Mouse (Mus musculus): ENCODE data around the gene Arrdc5. TPM values are rescaled to one million over a fixed set of nuclear protein-coding genes. Genes with fewer than 3 reads are reported as not detected.
"Not testable (repeated sequence)": the region's sequence is repeated elsewhere in the genome, so short reads cannot be mapped to it uniquely, and the experiment has no call there.

The Arrdc5 gene
- total RNA-seq, 2 experiments from 2014 or later = not detected

- no peak overlapping the region for H3K4me3 ChIP-seq
- DNase-seq (ENCODE audit: extremely low spot score in 1 of 2, low spot score in 2 of 2) = no peak
- TF ChIP-seq CTCF (IDR thresholded peaks at IDR 0.05) = no peak
- intact Hi-C loops (cut with DNase I) = no loop called here
- no peak overlapping the region for H3K27ac ChIP-seq
Observed at GRCm38 (mm10) chr17:56273482-56273881, 26.6 kb downstream of the Arrdc5 start.

- no peak for DNase-seq (ENCODE audit: extremely low spot score in 1 of 2, low spot score in 2 of 2)
- no peak for TF ChIP-seq CTCF (IDR thresholded peaks at IDR 0.05)
- Histone ChIP-seq H3K4me3 (no peak overlapping the region), H3K27ac (no peak overlapping the region)
- intact Hi-C loops (cut with DNase I) = no loop called here
Observed at GRCm38 (mm10) chr17:56272644-56273043, 27.4 kb downstream of the Arrdc5 start.

- no peak for TF ChIP-seq CTCF (IDR thresholded peaks at IDR 0.05)
- DNase-seq (ENCODE audit: extremely low spot score in 1 of 2, low spot score in 2 of 2) = no peak
- Histone ChIP-seq H3K4me3 (no peak overlapping the region), H3K27ac (no peak overlapping the region; the same call in 1 of the 2 replicates)
- intact Hi-C loops (cut with DNase I) = no loop called here
Observed at GRCm38 (mm10) chr17:56271609-56272253, 28.4 kb downstream of the Arrdc5 start.

GRCm38 (mm10) chr17:56269741-56270140 lies 30.3 kb downstream of the Arrdc5 start:
- intact Hi-C loops (cut with DNase I) = no loop called here
- no peak for DNase-seq (ENCODE audit: extremely low spot score in 1 of 2, low spot score in 2 of 2)
- peak overlapping the region; percentile 46 for H3K4me3 ChIP-seq
- TF ChIP-seq CTCF (IDR thresholded peaks at IDR 0.05) = no peak
- peak overlapping the region; percentile 95 for H3K27ac ChIP-seq

GRCm38 (mm10) chr17:56269153-56269630 lies 30.9 kb downstream of the Arrdc5 start:
- intact Hi-C loops (cut with DNase I) = no loop called here
- no peak for TF ChIP-seq CTCF (IDR thresholded peaks at IDR 0.05)

GRCm38 (mm10) chr17:56266271-56266670 lies 33.8 kb downstream of the Arrdc5 start:
- TF ChIP-seq CTCF (IDR thresholded peaks at IDR 0.05) = no peak
- H3K27ac ChIP-seq = peak overlapping the region; percentile 84
- DNase-seq (ENCODE audit: extremely low spot score in 1 of 2, low spot score in 2 of 2) = peak; percentile 70 to 72
- no peak overlapping the region for H3K4me3 ChIP-seq
- intact Hi-C loops (cut with DNase I) = no loop called here

More at GRCm38 (mm10) chr17:56269153-56269630, 30.9 kb downstream of the Arrdc5 start:
- Histone ChIP-seq H3K27ac (peak overlapping the region; percentile 95), H3K4me3 (peak overlapping the region; percentile 46)
- DNase-seq (ENCODE audit: extremely low spot score in 1 of 2, low spot score in 2 of 2) = peak; percentile 52 to 55

GRCm38 (mm10) chr17:56265869-56266268 lies 34.2 kb downstream of the Arrdc5 start:
- intact Hi-C loops (cut with DNase I) = no loop called here
- Histone ChIP-seq H3K27ac (peak overlapping the region; percentile 73), H3K4me3 (no peak overlapping the region)
- no peak for TF ChIP-seq CTCF (IDR thresholded peaks at IDR 0.05)
- no peak for DNase-seq (ENCODE audit: extremely low spot score in 1 of 2, low spot score in 2 of 2)

GRCm38 (mm10) chr17:56265011-56265410 lies 35.1 kb downstream of the Arrdc5 start:
- DNase-seq (ENCODE audit: extremely low spot score in 1 of 2, low spot score in 2 of 2) = no peak
- intact Hi-C loops (cut with DNase I) = no loop called here
- Histone ChIP-seq H3K27ac (peak overlapping the region; percentile 66), H3K4me3 (no peak overlapping the region)
- TF ChIP-seq CTCF (IDR thresholded peaks at IDR 0.05) = no peak

GRCm38 (mm10) chr17:56264020-56264419 lies 36.1 kb downstream of the Arrdc5 start:
- H3K27ac ChIP-seq = no peak overlapping the region
- H3K4me3 ChIP-seq = no peak overlapping the region
- intact Hi-C loops (cut with DNase I) = no loop called here
- DNase-seq (ENCODE audit: extremely low spot score in 1 of 2, low spot score in 2 of 2) = peak; percentile 80 to 82
- TF ChIP-seq CTCF (IDR thresholded peaks at IDR 0.05) = peak; percentile 79

- intact Hi-C loops (cut with DNase I) = no loop called here
- DNase-seq (ENCODE audit: extremely low spot score in 1 of 2, low spot score in 2 of 2) = no peak
- Histone ChIP-seq H3K4me3 (no peak overlapping the region), H3K27ac (no peak overlapping the region)
- no peak for TF ChIP-seq CTCF (IDR thresholded peaks at IDR 0.05)
Observed at GRCm38 (mm10) chr17:56262645-56263094, 37.4 kb downstream of the Arrdc5 start.

- intact Hi-C loops (cut with DNase I) = no loop called here
Observed at GRCm38 (mm10) chr17:56261166-56261565, 38.9 kb downstream of the Arrdc5 start.

GRCm38 (mm10) chr17:56259301-56260037 lies 40.6 kb downstream of the Arrdc5 start:
- no peak for TF ChIP-seq CTCF (IDR thresholded peaks at IDR 0.05)
- Histone ChIP-seq H3K27ac (no peak overlapping the region), H3K4me3 (peak overlapping the region; percentile 90)
- no peak for DNase-seq (ENCODE audit: extremely low spot score in 1 of 2, low spot score in 2 of 2)
- intact Hi-C loops (cut with DNase I) = no loop called here

More at GRCm38 (mm10) chr17:56261166-56261565, 38.9 kb downstream of the Arrdc5 start:
- no peak for TF ChIP-seq CTCF (IDR thresholded peaks at IDR 0.05)
- DNase-seq (ENCODE audit: extremely low spot score in 1 of 2, low spot score in 2 of 2) = no peak
- Histone ChIP-seq H3K4me3 (no peak overlapping the region; the same call in 1 of the 2 replicates), H3K27ac (no peak overlapping the region)

- DNase-seq (ENCODE audit: extremely low spot score in 1 of 2, low spot score in 2 of 2); intact Hi-C loops (cut with DNase I); H3K27ac ChIP-seq: not testable (repeated sequence)
- H3K4me3 ChIP-seq = peak overlapping the region; percentile 90
Observed at GRCm38 (mm10) chr17:56258812-56259211, 41.3 kb downstream of the Arrdc5 start.

GRCm38 (mm10) chr17:56258269-56258668 lies 41.8 kb downstream of the Arrdc5 start:
- peak overlapping the region; percentile 90 for H3K4me3 ChIP-seq
- DNase-seq (ENCODE audit: extremely low spot score in 1 of 2, low spot score in 2 of 2); H3K27ac ChIP-seq; intact Hi-C loops (cut with DNase I): not testable (repeated sequence)

All from left cerebral cortex, adult 2 months (tissue).